Mouse (Mus musculus) left cerebral cortex, adult 8-10 months (tissue): ENCODE results near the gene Il1rl2. TPM values are rescaled to one million over a fixed set of nuclear protein-coding genes. Genes with fewer than 3 reads are reported as not detected.
A peak's percentile ranks its signal among the peaks of the same experiment; 100 is the strongest.

Source experiments
- DNase-seq, 2 experiments: peaks; one replicate each; pipeline ENCODE4 v3.0.0; 2022; ENCODE audit warnings: low spot score in 2 of 2
- total RNA-seq, 4 experiments: library from RNA; stranded (reverse); gene quantifications; 2 replicates each; pipeline ENCODE4 v1.2.4; 2022

Gene Il1rl2
- total RNA-seq, 4 experiments from 2014 or later = 0.33 to 1.8 (median 1.2) TPM

DNA sequence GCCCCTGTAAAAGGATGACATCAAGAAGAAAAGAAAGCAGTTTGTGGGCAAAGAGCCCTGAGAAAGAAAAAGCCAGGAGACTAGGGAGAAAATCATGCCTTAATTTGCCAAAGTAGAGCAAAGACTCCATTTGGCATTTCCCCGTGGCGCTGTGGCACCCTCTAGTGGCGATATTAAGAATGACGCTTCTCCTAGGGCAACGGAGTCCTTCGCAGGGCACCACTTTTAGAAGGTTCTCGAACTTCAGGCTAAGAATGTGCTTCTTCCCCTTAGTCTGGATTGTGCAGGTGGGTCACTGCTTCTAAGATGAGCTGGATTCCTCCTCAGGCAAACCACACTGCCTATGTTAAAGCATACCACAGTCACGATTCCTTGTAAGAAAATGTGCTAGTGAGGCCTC is 54.4 kb downstream of the Il1rl2 start:
- peak in 1 of 2 experiments; percentile 47 for DNase-seq

DNA sequence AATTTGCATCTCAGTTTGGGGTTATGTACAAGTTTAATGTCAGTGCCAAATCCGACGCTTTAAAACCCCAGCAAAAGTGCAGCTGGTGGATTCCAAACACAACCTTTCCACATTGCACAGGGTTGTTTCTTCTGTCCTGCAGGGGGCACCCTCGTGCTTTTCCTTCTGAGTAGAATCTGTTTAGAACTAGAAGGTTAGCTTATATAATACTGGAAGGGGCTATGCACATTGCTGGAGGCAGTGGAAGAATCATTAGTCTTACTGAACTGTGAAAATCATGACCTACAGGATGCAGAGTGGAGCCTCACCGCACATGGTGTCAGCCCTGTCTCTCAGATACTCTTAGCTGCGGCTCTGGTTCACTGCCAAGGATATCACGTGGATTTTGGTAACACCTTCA is 55.7 kb downstream of the Il1rl2 start:
- DNase-seq = peak in 1 of 2 experiments; percentile 28

DNA sequence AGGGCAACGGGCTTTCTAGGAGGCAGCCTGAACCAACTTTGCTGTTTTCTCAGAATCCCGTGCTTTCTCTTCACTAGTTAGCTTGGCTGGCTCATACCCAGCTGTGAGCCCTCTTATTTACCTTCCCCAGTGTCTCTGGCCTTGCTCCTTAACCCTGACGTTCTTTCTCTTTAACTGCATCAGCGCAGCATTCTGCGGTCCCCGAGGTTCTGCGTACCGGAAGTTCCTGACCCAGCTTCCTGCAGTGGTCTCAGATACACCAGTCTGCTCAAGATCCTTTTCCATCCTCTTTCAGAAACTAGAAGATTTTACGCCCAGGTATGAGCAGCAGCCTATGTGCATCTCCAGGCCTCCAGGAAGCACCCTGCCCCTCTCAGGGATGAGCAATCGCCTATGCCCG is 56.6 kb downstream of the Il1rl2 start:
- DNase-seq = no peak

DNA sequence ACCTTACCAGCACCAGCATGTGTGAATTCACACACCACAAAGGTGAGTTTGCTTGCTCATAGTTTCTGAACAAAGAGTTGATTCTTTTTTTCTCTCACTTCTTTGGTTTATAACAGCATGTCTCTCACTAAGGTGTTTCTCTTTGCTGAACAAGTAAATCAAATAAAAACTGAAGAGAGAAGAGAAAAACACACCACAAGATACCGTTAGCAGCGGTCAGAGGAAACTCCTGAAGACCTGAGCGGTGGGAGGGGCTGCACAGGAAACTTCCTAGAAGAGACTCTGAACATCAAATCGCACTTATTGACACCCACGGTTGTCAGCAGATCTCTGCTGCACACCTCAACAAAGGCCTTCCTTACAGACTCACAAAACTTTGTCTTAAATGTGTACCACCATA is 58.4 kb downstream of the Il1rl2 start:
- DNase-seq = no peak

DNA sequence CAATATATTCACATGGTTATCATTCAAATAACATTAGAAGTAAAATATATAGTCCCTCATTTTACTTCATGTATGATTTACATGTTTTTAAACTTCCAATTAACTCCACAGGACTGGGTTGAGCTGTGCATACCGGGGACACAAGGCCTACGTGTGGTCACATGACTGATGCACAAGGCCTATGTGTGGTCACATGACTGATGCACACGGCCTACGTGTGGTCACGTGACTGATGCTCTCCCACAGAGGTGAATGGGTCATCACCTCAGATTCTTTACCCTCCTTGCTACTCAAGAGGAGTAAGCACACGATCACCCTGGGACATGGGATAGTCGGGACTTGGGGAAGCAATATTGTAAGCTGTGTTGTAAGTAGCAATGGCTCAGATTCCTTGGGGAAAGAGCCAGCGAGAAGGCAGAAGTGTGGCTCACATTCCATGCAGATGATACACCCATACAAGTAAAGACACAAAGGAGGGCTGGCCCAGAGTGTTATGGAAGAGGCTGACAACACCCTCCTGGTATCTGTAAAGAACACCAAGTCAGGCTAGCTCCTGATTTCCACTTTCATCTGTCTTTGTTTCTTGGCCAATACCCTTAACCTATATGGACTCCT is 60.6 kb downstream of the Il1rl2 start:
- no peak for DNase-seq

DNA sequence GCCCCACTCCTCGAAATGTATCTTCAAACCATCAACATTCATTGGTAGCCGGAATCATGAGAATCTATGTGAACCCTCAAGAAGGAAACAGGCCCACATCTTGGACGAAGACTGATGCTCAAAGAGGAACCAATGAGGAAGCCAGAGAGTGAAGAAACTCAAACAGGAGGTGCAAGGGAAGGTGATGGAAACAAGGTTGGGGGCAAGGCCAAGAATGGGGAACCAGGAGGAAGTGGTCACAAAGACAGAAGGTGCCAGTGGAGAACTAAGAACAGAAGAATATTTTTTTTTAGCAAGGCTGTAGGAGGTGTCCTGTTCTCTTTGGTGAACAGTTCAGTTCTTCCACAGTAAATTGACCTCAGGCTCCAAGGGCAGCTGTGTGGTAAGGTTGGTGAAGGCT is 67.0 kb downstream of the Il1rl2 start:
- DNase-seq = no peak

DNA sequence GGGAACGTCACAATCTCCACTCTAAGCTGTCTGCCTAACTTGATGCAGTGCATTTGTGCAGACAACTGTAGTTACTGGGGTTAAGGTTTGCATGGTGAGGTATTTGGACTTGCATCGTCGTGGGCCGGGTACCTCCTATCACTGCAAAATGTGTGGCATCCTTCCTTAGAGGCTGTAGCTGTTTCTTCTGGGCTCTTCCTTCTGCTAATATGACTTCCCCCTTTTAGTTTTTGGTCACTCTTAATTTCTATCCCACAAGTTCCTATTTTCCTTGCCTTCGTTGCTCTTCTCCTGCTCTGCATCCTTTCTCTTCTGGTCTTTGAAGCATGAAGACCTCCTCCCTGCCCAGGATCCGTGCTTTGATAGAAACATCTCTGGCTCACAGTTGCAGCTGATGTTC is 68.1 kb downstream of the Il1rl2 start:
- no peak for DNase-seq

DNA sequence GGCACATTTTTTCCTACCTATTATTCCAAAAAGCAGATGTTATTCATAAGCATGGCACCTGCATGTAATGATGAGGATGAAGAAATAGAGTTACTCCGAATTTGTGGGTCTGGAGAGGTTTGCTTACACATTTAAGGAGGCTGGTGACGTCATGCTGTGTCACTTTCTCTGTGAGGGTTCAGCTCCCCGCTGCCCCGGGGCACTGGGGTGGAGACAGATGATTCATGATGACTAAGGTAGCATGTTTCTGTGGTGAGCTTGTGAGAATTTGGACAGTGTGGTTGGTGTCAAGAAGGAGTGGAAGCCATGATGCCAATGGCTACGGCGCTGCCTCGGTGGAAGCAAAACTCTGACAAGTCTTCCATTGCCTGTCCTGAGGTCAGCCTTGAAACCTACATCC is 68.8 kb downstream of the Il1rl2 start:
- DNase-seq = no peak

DNA sequence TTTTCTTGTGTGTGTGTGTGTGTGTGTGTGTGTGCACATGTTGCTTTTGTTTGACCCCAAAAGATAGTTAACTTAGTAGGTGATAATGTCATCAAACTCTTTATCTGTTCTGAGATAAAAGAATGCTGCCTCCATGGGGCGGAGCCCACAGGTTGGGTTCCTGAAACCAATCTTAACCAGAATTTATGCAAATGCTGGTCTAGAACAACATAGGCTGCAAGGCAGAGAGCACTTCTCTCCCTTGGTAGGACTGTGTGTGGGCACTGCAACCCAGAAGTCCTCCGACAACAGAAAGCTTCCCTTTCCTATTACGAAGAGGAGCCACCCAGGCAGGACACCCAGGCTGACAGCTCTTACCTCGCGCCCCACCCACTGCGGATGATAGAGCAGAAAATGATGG is 75.2 kb downstream of the Il1rl2 start:
- DNase-seq = no peak

DNA sequence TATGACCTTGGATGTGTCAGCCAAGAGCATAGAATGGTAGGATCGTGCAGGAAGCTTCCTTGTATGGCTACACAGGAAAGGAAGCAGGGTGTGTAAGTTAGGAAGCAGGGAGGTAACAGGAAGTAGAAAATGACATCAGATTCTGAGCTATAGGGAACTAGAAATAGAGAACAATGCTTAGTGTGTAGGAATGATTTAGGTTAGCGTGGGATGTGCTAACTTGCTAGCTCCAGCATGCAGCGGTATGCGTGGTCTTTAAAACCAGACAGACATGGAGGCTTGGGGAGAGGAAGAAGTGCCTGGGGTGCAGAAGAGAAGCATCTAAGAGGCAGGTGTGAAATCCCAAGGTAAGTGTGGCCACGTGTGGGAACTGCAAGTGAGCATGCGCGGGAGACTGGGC is 80.3 kb downstream of the Il1rl2 start:
- DNase-seq = peak in 1 of 2 experiments; percentile 24

DNA sequence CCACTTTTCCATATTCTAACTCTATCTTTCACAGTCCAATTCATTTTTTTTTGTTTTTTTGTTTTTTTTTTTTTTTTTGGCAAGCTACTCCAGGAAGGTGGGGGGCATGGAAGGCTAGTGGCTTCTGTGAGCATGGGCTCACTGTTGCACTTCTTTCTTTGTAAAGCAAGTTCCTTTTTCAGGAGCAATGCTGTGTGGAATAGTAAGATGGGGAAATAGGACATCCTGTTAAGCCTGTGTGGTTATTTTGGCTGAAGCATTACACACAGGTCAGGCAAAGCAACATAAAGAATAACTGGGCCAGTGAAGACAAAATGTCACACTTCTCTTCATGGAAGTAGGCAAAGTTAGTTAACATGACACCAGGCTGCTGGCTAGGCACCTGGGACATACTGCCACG is 85.5 kb downstream of the Il1rl2 start:
- no peak for DNase-seq

DNA sequence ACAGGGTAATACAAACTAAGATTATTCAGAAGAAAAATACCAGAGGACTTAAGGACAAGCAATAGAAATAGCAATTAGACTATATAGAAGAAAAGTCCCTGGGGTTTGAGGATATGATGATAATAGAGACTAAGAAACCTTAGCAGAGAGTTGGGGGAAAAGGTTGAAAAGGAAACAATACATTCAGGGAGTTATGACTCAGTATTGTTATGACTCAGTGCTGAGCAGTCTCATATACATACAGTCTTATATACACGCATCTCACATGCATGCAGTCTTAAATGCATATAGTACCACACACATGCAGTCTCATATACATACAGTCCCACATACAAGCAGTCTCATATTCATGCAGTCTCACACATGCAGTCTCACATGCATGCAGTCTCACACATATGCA is 88.6 kb downstream of the Il1rl2 start:
- no peak for DNase-seq

DNA sequence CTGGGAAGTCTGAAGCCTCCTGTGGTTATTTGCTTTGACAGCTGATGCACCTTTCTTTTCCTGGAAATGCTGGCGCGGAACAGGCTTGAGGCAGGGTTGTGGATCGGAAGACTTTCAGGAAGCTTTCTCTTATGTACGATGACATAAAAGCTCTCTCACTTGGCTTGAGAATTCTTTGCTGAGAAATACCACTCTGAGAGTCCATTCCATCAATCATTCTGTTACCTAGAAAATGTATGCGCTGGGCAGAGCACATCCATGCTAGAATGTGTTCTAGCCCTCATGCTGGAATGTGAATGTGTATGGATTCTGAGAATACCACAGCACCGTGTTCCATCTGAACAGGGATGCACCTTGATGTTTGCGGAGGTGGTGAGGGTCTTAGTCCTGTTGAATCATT is 89.9 kb downstream of the Il1rl2 start:
- DNase-seq = no peak

DNA sequence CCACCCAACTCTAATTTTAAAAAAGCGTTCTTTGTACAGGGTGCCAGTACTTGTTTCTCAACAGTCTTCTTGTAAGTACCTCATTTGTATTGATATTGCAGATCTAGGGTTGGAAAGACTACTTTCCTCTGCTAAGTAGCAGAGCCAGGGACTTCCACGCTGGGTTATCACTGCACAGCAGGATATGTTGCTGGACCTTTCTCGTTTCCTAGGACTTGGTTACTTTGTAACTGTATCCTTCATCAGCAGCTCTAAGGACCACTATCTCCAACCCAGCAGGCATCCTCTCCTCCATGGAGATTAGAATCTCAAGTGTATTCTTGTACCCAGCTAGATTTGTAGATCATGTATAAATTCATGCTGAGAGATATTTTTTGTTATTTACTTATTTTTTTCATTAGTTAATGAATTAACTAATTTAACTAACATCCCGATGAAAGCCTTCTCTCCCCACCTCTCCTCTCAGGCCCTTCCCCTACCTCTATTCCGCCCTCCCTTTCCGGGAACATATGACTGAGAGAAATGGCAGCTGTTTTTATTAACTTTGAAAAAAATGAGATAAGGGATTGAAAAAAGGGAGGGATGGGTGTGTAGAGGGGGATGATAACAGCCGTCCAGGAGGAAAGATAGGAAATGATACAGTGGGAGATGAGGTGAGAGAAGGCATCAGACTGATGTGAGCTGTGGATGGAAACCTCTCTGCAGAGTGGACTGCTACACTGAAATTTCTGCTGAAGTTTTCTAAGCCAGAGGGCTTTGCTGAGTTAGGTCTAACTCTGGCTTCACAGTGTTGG is 90.7 kb downstream of the Il1rl2 start:
- no peak for DNase-seq

DNA sequence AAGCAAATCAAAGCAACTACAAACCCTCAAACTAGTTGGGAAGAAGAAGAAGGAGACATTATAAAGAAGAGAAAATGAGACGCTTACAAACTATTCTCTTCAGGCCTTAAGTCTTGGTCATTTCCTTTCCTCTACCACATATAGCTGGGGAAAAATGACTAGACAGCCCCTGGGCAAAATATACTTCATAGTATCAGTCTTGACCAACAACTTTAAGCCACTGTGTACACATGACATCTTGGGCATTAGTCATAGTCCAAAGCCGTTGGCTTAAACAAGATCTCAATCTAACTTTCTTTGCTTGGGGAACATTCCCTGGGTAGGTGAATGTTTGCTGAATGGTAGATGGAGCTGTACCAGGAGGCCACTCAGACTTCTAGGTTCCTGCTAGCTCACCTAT is 92.6 kb downstream of the Il1rl2 start:
- no peak for DNase-seq

Other genes starting within 250 kb of the Il1rl2 start
- gene Il1r1, start 99.5 kb upstream of the Il1rl2 start, total RNA-seq = 1 to 10 TPM; 1.9 to 3.6 (median 2.6) TPM
- under 1 TPM; 0.22 to 0.78 (median 0.38) TPM for gene Il1rl1, start 105.0 kb downstream of the Il1rl2 start, total RNA-seq
- gene Il18r1, start 140.9 kb downstream of the Il1rl2 start, total RNA-seq = not detected
- gene Il18rap, start 190.8 kb downstream of the Il1rl2 start, total RNA-seq = under 1 TPM in 2 of 4 experiments, not detected in 2; 0.09 to 0.14 TPM